Mouse (Mus musculus): ENCODE measurements around the gene Ninj2. TPM values are rescaled to one million over a fixed set of nuclear protein-coding genes. Genes with fewer than 3 reads are reported as not detected.

The Ninj2 gene
- total and polyA plus RNA-seq, 3 experiments, result 1.1 to 6.5 TPM; not detected in 1

- TF ChIP-seq CHD1 (IDR thresholded peaks at IDR 0.05; ENCODE audit: low read depth, low read length), result no peak
- no peak; the same call in 1 of the 2 replicates for TF ChIP-seq POLR2A (IDR thresholded peaks at IDR 0.05; ENCODE audit: low read depth, low read length)
- peak; percentile 99 for TF ChIP-seq JUND (conservative IDR thresholded peaks at IDR 0.05; ENCODE audit: low read depth, low read length)
- TF ChIP-seq IRF4 (IDR thresholded peaks at IDR 0.05; ENCODE audit: low read depth, low read length), result peak; percentile 98
- no peak for TF ChIP-seq UBTF (IDR thresholded peaks at IDR 0.05; ENCODE audit: low read depth, low read length)
- no peak for TF ChIP-seq ZNF384 (IDR thresholded peaks at IDR 0.05; ENCODE audit: low read depth, low read length)
- peak; percentile 95 for TF ChIP-seq JUN (IDR thresholded peaks at IDR 0.05; ENCODE audit: insufficient read depth, low read depth, low read length)
- TF ChIP-seq E2F4 (IDR thresholded peaks at IDR 0.05; ENCODE audit: insufficient replicate concordance, low read depth, low read length), result no peak
- peak; percentile 54; the same call in 1 of the 2 replicates for TF ChIP-seq ELF1 (IDR thresholded peaks at IDR 0.05; ENCODE audit: low read depth, low read length)
- no peak for TF ChIP-seq SMC3 (IDR thresholded peaks at IDR 0.05; ENCODE audit: low read depth, low read length)
Observed at GRCm38 (mm10) chr6:120179756-120180206, 86.6 kb downstream of the Ninj2 start (continued).

- dilution Hi-C loops (cut with MboI; ENCODE audit: extremely low pct_ligation_motif_present, extremely low pct_unique_long_range_greater_than_20kb, low sequenced_read_pairs), result no loop called here
- peak overlapping the region; percentile 20; the same call in 1 of the 2 replicates for H3K9ac ChIP-seq (ENCODE audit: insufficient read depth, low read depth)
- H3K4me3 ChIP-seq (replicated peaks in 1 of 3; ENCODE audit: low read depth in 2 of 3, low read length in 2 of 3, poor library complexity in 1 of 3), result no peak overlapping the region
- no peaks in the 10 kb centered on the region; the same call in 1 of the 2 replicates for H3K79me2 ChIP-seq (replicated peaks; ENCODE audit: control insufficient read depth, extremely low read depth, insufficient read depth, poor library complexity, severe bottlenecking)
- H3K27ac ChIP-seq (ENCODE audit: insufficient read depth, low read depth), result peak overlapping the region; percentile 96
- no peak overlapping the region for H3K4me2 ChIP-seq (ENCODE audit: insufficient read depth, low read depth, poor library complexity, severe bottlenecking)
- in situ Hi-C loops (cut with MboI; ENCODE audit: low pct_ligation_motif_present, low pct_unique_long_range_greater_than_20kb, low sequenced_read_pairs), result no loop called here
- no peaks in the 10 kb centered on the region for H3K27me3 ChIP-seq (replicated peaks)
- H3K4me1 ChIP-seq (ENCODE audit: control insufficient read depth in 1 of 2, insufficient read depth in 2 of 2), result peaks cover 27 to 55% of the 10 kb centered on the region in 2 experiments
- no peaks in the 10 kb centered on the region for H3K9me3 ChIP-seq (replicated peaks; ENCODE audit: low read length)
- no peaks in the 10 kb centered on the region for H3K36me3 ChIP-seq (replicated peaks in 1 of 2; ENCODE audit: control insufficient read depth in 1 of 2, insufficient read depth in 1 of 2, low read length in 1 of 2)
- no peak for TF ChIP-seq USF1 (IDR thresholded peaks at IDR 0.05; ENCODE audit: low read depth, low read length)
- no peak for TF ChIP-seq BHLHE40 (IDR thresholded peaks at IDR 0.05; ENCODE audit: low read depth, low read length)
- TF ChIP-seq TCF12 (IDR thresholded peaks at IDR 0.05; ENCODE audit: low read depth, low read length), result no peak
- TF ChIP-seq KAT2A (IDR thresholded peaks at IDR 0.05; ENCODE audit: insufficient replicate concordance, low read length), result no peak
- TF ChIP-seq NELFE (IDR thresholded peaks at IDR 0.05; ENCODE audit: low read depth, low read length), result no peak
- TF ChIP-seq MAFK (IDR thresholded peaks at IDR 0.05; ENCODE audit: insufficient replicate concordance, low read length), result no peak
- TF ChIP-seq GABPA (IDR thresholded peaks at IDR 0.05; ENCODE audit: insufficient replicate concordance, low read depth, low read length), result no peak
- no peak for DNase-seq (ENCODE audit: extremely low read depth)
Observed at GRCm38 (mm10) chr6:120180492-120180891, 87.3 kb downstream of the Ninj2 start.

DNA sequence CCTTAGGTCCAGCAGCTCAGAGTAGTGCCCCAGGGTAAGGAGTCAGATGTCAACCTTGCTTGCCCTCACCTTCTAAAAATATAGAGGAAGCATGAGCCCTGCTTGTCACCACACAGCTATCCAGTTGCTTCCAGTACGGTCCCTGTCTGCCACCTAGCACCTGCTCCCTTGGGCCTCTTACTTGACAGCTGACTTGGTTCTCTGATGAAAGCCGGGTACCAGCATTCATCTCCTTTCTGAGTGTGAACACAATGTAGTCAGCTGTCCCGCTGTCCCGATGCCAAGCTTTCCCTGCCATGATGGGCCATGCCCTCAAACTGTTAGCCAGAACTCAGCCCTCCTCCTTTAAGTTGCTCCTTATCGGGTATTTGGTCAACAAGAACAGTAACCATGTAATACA, 89.0 kb downstream of the Ninj2 start:
- Histone ChIP-seq H3K4me2 (ENCODE audit: insufficient read depth, low read depth, poor library complexity, severe bottlenecking) (no peak overlapping the region), H3K9me3 (replicated peaks; ENCODE audit: low read length) (no peaks in the 10 kb centered on the region), H3K4me1 (ENCODE audit: control insufficient read depth in 1 of 2, insufficient read depth in 2 of 2) (peaks cover 29 to 68% of the 10 kb centered on the region in 2 experiments), H3K36me3 (replicated peaks in 1 of 2; ENCODE audit: control insufficient read depth in 1 of 2, insufficient read depth in 1 of 2, low read length in 1 of 2) (no peaks in the 10 kb centered on the region), H3K27ac (ENCODE audit: insufficient read depth, low read depth) (no peak overlapping the region), H3K4me3 (replicated peaks in 1 of 3; ENCODE audit: low read depth in 2 of 3, low read length in 2 of 3, poor library complexity in 1 of 3) (no peak overlapping the region), H3K27me3 (replicated peaks) (no peaks in the 10 kb centered on the region), H3K9ac (ENCODE audit: insufficient read depth, low read depth) (no peak overlapping the region), H3K79me2 (replicated peaks; ENCODE audit: control insufficient read depth, extremely low read depth, insufficient read depth, poor library complexity, severe bottlenecking) (no peaks in the 10 kb centered on the region; the same call in 1 of the 2 replicates)
- in situ Hi-C loops (cut with MboI; ENCODE audit: low pct_ligation_motif_present, low pct_unique_long_range_greater_than_20kb, low sequenced_read_pairs) (no loop called here), dilution Hi-C loops (cut with MboI; ENCODE audit: extremely low pct_ligation_motif_present, extremely low pct_unique_long_range_greater_than_20kb, low sequenced_read_pairs) (no loop called here)
- TF ChIP-seq PAX5 (IDR thresholded peaks at IDR 0.05; ENCODE audit: low read length) (no peak), MAX (IDR thresholded peaks at IDR 0.05; ENCODE audit: low read length) (no peak), SIN3A (IDR thresholded peaks at IDR 0.05; ENCODE audit: low read length) (no peak), CTCF (conservative IDR thresholded peaks at IDR 0.05 in 1 of 2, IDR thresholded peaks at IDR 0.05 in 1 of 2; ENCODE audit: low read depth in 2 of 2, low read length in 2 of 2) (no peak), POLR2AphosphoS2 (IDR thresholded peaks at IDR 0.05; ENCODE audit: low read depth, low read length) (no peak), CHD1 (IDR thresholded peaks at IDR 0.05; ENCODE audit: low read depth, low read length) (no peak), MAZ (IDR thresholded peaks at IDR 0.05; ENCODE audit: low read depth, low read length) (no peak), NRF1 (IDR thresholded peaks at IDR 0.05; ENCODE audit: low read depth, low read length) (no peak), MYC (IDR thresholded peaks at IDR 0.05; ENCODE audit: low read depth, low read length) (no peak), ETS1 (conservative IDR thresholded peaks at IDR 0.05; ENCODE audit: low read depth, low read length) (no peak)
- no peak for DNase-seq (ENCODE audit: extremely low read depth)
